Mouse (Mus musculus): Measurements from ENCODE around the gene Endog.

DNA sequence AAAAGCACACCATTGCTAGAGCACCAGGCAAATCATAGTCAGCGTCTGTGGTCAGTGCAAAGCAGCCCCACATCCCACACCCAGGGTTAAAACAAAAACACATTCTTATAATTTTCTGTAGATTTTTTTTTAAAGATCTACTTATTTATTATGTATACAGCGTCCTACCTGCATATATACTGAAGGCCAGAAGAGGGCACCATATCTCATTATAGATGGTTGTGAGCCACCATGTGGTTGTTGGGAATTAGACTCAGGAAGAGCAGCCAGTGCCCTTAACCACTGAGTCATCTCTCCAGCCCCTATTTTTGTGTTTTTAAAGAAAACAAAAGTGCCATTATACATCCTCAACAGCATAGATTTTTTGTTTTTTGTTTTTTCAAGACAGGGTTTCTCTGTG, 42.5 kb upstream of the Endog start:
- TF ChIP-seq POLR2A (IDR thresholded peaks at IDR 0.05; ENCODE audit: borderline replicate concordance, control insufficient read depth, low read depth, low read length) (no peak), CTCF (IDR thresholded peaks at IDR 0.05; ENCODE audit: control insufficient read depth, insufficient read depth, low read length) (no peak)
